Mouse (Mus musculus): ENCODE data around the gene Bcl11b.

The Bcl11b gene

GRCm38 (mm10) chr12:107997901-107998300 is 5.5 kb downstream of the Bcl11b start:
- no peak for DNase-seq

GRCm38 (mm10) chr12:107997241-107997640 is 6.2 kb downstream of the Bcl11b start:
- no peak for DNase-seq

- no peak for DNase-seq
Measured at GRCm38 (mm10) chr12:107996773-107997172, 6.6 kb downstream of the Bcl11b start.

GRCm38 (mm10) chr12:107996216-107996615 is 7.2 kb downstream of the Bcl11b start:
- no peak for DNase-seq

- no peak for DNase-seq
Measured at GRCm38 (mm10) chr12:107994421-107994820, 9.0 kb downstream of the Bcl11b start.

- no peak for DNase-seq
Measured at GRCm38 (mm10) chr12:107993029-107993428, 10.4 kb downstream of the Bcl11b start.

GRCm38 (mm10) chr12:107991191-107991590 is 12.2 kb downstream of the Bcl11b start:
- DNase-seq = no peak

GRCm38 (mm10) chr12:107983211-107983610 is 20.2 kb downstream of the Bcl11b start:
- DNase-seq = no peak

- DNase-seq = no peak
Measured at GRCm38 (mm10) chr12:107982306-107982705, 21.1 kb downstream of the Bcl11b start.

- no peak for DNase-seq
Measured at GRCm38 (mm10) chr12:107981231-107981630, 22.2 kb downstream of the Bcl11b start.

- DNase-seq = peak; percentile 86
Measured at GRCm38 (mm10) chr12:107980261-107980961, 23.0 kb downstream of the Bcl11b start.

GRCm38 (mm10) chr12:107979710-107980260 is 23.6 kb downstream of the Bcl11b start:
- peak; percentile 88 for DNase-seq

GRCm38 (mm10) chr12:107978736-107979255 is 24.6 kb downstream of the Bcl11b start:
- DNase-seq = no peak

- no peak for DNase-seq
Measured at GRCm38 (mm10) chr12:107978063-107978462, 25.3 kb downstream of the Bcl11b start.

GRCm38 (mm10) chr12:107977534-107977933 is 25.9 kb downstream of the Bcl11b start:
- DNase-seq = no peak

- DNase-seq = no peak
Measured at GRCm38 (mm10) chr12:107977086-107977485, 26.3 kb downstream of the Bcl11b start.

- DNase-seq = no peak
Measured at GRCm38 (mm10) chr12:107976571-107977001, 26.8 kb downstream of the Bcl11b start.

GRCm38 (mm10) chr12:107975897-107976570 is 27.4 kb downstream of the Bcl11b start:
- DNase-seq = no peak

GRCm38 (mm10) chr12:107975479-107975896 is 27.9 kb downstream of the Bcl11b start:
- DNase-seq = no peak

- DNase-seq = no peak
Measured at GRCm38 (mm10) chr12:107974504-107974903, 28.9 kb downstream of the Bcl11b start.

- no peak for DNase-seq
Measured at GRCm38 (mm10) chr12:107973556-107974140, 29.8 kb downstream of the Bcl11b start.

GRCm38 (mm10) chr12:107971081-107971780 is 32.2 kb downstream of the Bcl11b start:
- DNase-seq = no peak

- no peak for DNase-seq
Measured at GRCm38 (mm10) chr12:107970637-107971036, 32.8 kb downstream of the Bcl11b start.

Data from kidney, adult 11 months (tissue).